Mouse (Mus musculus) stomach, embryonic 14.5 days (tissue): ENCODE data around the gene Dnajc3. TPM values are rescaled to one million over a fixed set of nuclear protein-coding genes. Genes with fewer than 3 reads are reported as not detected.

ENCODE experiments used
- ATAC-seq: fragments of 200-750 bp; cut with Nextera tagmentation; 2 replicates; pipeline ENCODE4 v1.8.0; 2017; ENCODE audit warnings: low read depth, moderate TSS enrichment; ENCODE audit not compliant: insufficient number of reproducible peaks, insufficient read depth, low FRiP score
- H3K27ac ChIP-seq: fragments of 300-500 bp; sonication (generic); 2 replicates; pipeline ENCODE4 v1.5.1; 2014; ENCODE audit warnings: mild to moderate bottlenecking, low read length, moderate library complexity, mixed read lengths
- H3K27me3 ChIP-seq: fragments of 300-500 bp; sonication (generic); 2 replicates; pipeline ENCODE4 v1.6.1; 2014; ENCODE audit warnings: low read length, control low read depth, mixed read lengths; ENCODE audit not compliant: control insufficient read depth, insufficient read depth
- H3K36me3 ChIP-seq: fragments of 300-500 bp; sonication (generic); 2 replicates; pipeline ENCODE4 v1.6.1; 2014; ENCODE audit warnings: mild to moderate bottlenecking, control low read depth, low read length, moderate library complexity, mixed read lengths; ENCODE audit not compliant: control insufficient read depth, insufficient read depth
- H3K4me1 ChIP-seq: fragments of 300-500 bp; sonication (generic); 2 replicates; pipeline ENCODE4 v1.6.1; 2014; ENCODE audit warnings: low read length, control low read depth, mixed read lengths; ENCODE audit not compliant: control insufficient read depth, insufficient read depth
- H3K4me2 ChIP-seq: fragments of 300-500 bp; sonication (generic); replicated peaks from 2 replicates; pipeline ENCODE4 v1.6.1; 2014; ENCODE audit warnings: low read depth, low read length, control low read depth
- H3K4me3 ChIP-seq: fragments of 300-500 bp; sonication (generic); 2 replicates; pipeline ENCODE4 v1.5.1; 2014; ENCODE audit warnings: low read depth, low read length, control low read depth
- H3K9ac ChIP-seq: fragments of 300-500 bp; sonication (generic); replicated peaks from 2 replicates; pipeline ENCODE4 v1.6.1; 2014; ENCODE audit warnings: low read depth, mild to moderate bottlenecking, control low read depth, low read length, moderate library complexity, mixed read lengths
- H3K9me3 ChIP-seq: fragments of 300-500 bp; sonication (generic); 2 replicates; pipeline ENCODE4 v1.6.1; 2016; ENCODE audit warnings: low read depth, low read length, control low read depth; ENCODE audit not compliant: control insufficient read depth
- WGBS: fragments of 180-500 bp; shearing (Covaris S2); extraction: QIAGEN DNeasy Blood & Tissue Kit; methylation state at CpG from one replicate; pipeline ENCODE4 v1.1.7; 2014; 5-methylcytosine and 5-hydroxymethylcytosine counted together
- polyA plus RNA-seq: library from polyadenylated mRNA; unstranded; fragments of >200 nt; fragmentation: Nextera tagmentation; extraction: Ambion mirVana; gene quantifications from 2 replicates; pipeline ENCODE4 v1.2.1, GENCODE M21; 2014

The Dnajc3 gene
- 35.7 and 43.9 TPM in 2 replicates for polyA plus RNA-seq

- H3K9me3 ChIP-seq, result no peaks in the 10 kb centered on the region
- under 1% methylated on average over 107 of the region's 124 CpGs for WGBS
Observed at GRCm38 (mm10) chr14:118937533-118938492, at the start of gene Dnajc3. TSS of gene Dnajc3 (plus strand) at chr14:118937976.

GRCm38 (mm10) chr14:118890101-118890500 is 47.7 kb upstream of the Dnajc3 start:
- Histone ChIP-seq H3K4me1 (no peaks in the 10 kb centered on the region), H3K27me3 (no peaks in the 10 kb centered on the region), H3K27ac (no peak overlapping the region), H3K4me3 (no peak overlapping the region), H3K4me2 (no peak overlapping the region), H3K9ac (no peak overlapping the region), H3K9me3 (no peaks in the 10 kb centered on the region), H3K36me3 (peaks cover 13% of the 10 kb centered on the region)
- 84% methylated on average over 4 of the region's 4 CpGs for WGBS
- ATAC-seq, result no peak

More at GRCm38 (mm10) chr14:118937533-118938492, at the start of gene Dnajc3:
- Histone ChIP-seq H3K9ac (peak within 1 kb of the TSS; percentile 98), H3K4me3 (peak within 1 kb of the TSS; percentile 100), H3K27ac (peak within 1 kb of the TSS; percentile 89), H3K27me3 (no peaks in the 10 kb centered on the region), H3K4me2 (peak within 1 kb of the TSS; percentile 70), H3K36me3 (no peaks in the 10 kb centered on the region), H3K4me1 (peaks cover 17% of the 10 kb centered on the region)
- ATAC-seq, result peak; percentile 100

- H3K27ac ChIP-seq, result no peak overlapping the region
- no peak for ATAC-seq
Observed at GRCm38 (mm10) chr14:118895228-118895627, 42.5 kb upstream of the Dnajc3 start.

GRCm38 (mm10) chr14:118895655-118896054 is 42.1 kb upstream of the Dnajc3 start:
- ATAC-seq, result no peak

More at GRCm38 (mm10) chr14:118895228-118895627, 42.5 kb upstream of the Dnajc3 start:
- Histone ChIP-seq H3K9ac (no peak overlapping the region), H3K4me1 (no peaks in the 10 kb centered on the region), H3K27me3 (no peaks in the 10 kb centered on the region), H3K36me3 (peaks cover 12% of the 10 kb centered on the region), H3K9me3 (no peaks in the 10 kb centered on the region), H3K4me2 (no peak overlapping the region), H3K4me3 (no peak overlapping the region)
- WGBS, result 89% methylated on average over 7 of the region's 7 CpGs

GRCm38 (mm10) chr14:118899940-118900339 is 37.8 kb upstream of the Dnajc3 start:
- Histone ChIP-seq H3K9me3 (0 out of 2 replicates have a peak, but pooled peaks cover 3% of the 10 kb centered on the region), H3K4me1 (no peaks in the 10 kb centered on the region), H3K27ac (no peak overlapping the region), H3K27me3 (no peaks in the 10 kb centered on the region), H3K9ac (no peak overlapping the region), H3K4me2 (no peak overlapping the region), H3K4me3 (no peak overlapping the region), H3K36me3 (peaks cover 28% of the 10 kb centered on the region)
- WGBS, result 79% methylated on average over 11 of the region's 11 CpGs
- no peak for ATAC-seq

More at GRCm38 (mm10) chr14:118895655-118896054, 42.1 kb upstream of the Dnajc3 start:
- H3K4me3 ChIP-seq, result no peak overlapping the region
- no peak overlapping the region for H3K4me2 ChIP-seq
- H3K4me1 ChIP-seq, result no peaks in the 10 kb centered on the region
- H3K27me3 ChIP-seq, result no peaks in the 10 kb centered on the region
- no peak overlapping the region for H3K27ac ChIP-seq
- no peaks in the 10 kb centered on the region for H3K9me3 ChIP-seq
- peaks cover 15% of the 10 kb centered on the region for H3K36me3 ChIP-seq
- no peak overlapping the region for H3K9ac ChIP-seq
- whole genome bisulfite sequencing, result 96% methylated on average over 10 of the region's 10 CpGs

GRCm38 (mm10) chr14:118900911-118901310 is 36.9 kb upstream of the Dnajc3 start:
- peaks cover 24% of the 10 kb centered on the region for H3K36me3 ChIP-seq
- WGBS, result 97% methylated on average over 1 of the region's 1 CpGs
- H3K4me1 ChIP-seq, result no peaks in the 10 kb centered on the region
- no peak for ATAC-seq
- 0 out of 2 replicates have a peak, but pooled peaks cover 3% of the 10 kb centered on the region for H3K9me3 ChIP-seq
- H3K4me3 ChIP-seq, result no peak overlapping the region
- H3K9ac ChIP-seq, result no peak overlapping the region
- no peak overlapping the region for H3K4me2 ChIP-seq
- H3K27me3 ChIP-seq, result no peaks in the 10 kb centered on the region
- no peak overlapping the region for H3K27ac ChIP-seq

- WGBS, result 81% methylated on average over 3 of the region's 3 CpGs
- H3K27me3 ChIP-seq, result no peaks in the 10 kb centered on the region
- H3K9ac ChIP-seq, result no peak overlapping the region
- H3K36me3 ChIP-seq, result peaks cover 27% of the 10 kb centered on the region
- no peak overlapping the region for H3K4me3 ChIP-seq
- ATAC-seq, result no peak
- H3K27ac ChIP-seq, result no peak overlapping the region
- no peak overlapping the region for H3K4me2 ChIP-seq
- H3K4me1 ChIP-seq, result no peaks in the 10 kb centered on the region
- 0 out of 2 replicates have a peak, but pooled peaks cover 3% of the 10 kb centered on the region for H3K9me3 ChIP-seq
Observed at GRCm38 (mm10) chr14:118903397-118903796, 34.4 kb upstream of the Dnajc3 start.

- Histone ChIP-seq H3K9ac (no peak overlapping the region), H3K4me2 (no peak overlapping the region), H3K4me3 (no peak overlapping the region), H3K9me3 (0 out of 2 replicates have a peak, but pooled peaks cover 3% of the 10 kb centered on the region), H3K36me3 (peaks cover 27% of the 10 kb centered on the region), H3K4me1 (no peaks in the 10 kb centered on the region), H3K27me3 (no peaks in the 10 kb centered on the region), H3K27ac (no peak overlapping the region)
- no peak for ATAC-seq
- 72% methylated on average over 6 of the region's 6 CpGs for WGBS
Observed at GRCm38 (mm10) chr14:118903867-118904562, 33.8 kb upstream of the Dnajc3 start.
